Mouse (Mus musculus) heart, adult 2 months (tissue): ENCODE measurements around the gene Galntl6. TPM values are rescaled to one million over a fixed set of nuclear protein-coding genes. Genes with fewer than 3 reads are reported as not detected.

ENCODE experiments used
- DNase-seq, 2 experiments: peaks; one replicate each; pipeline ENCODE4 v3.0.0; 2021
- H3K27ac ChIP-seq: fragments of 200-600 bp; 2 replicates; pipeline ENCODE4 v1.8.1; 2022
- H3K27me3 ChIP-seq: fragments of 200-500 bp; 2 replicates; pipeline ENCODE4 v1.6.1; 2012; ENCODE audit warnings: mild to moderate bottlenecking, low read length, inconsistent platforms, mixed read lengths; ENCODE audit not compliant: control insufficient read depth, insufficient read depth
- H3K36me3 ChIP-seq: fragments of 200-500 bp; 2 replicates; pipeline ENCODE4 v1.6.1; 2012; ENCODE audit warnings: low read length, inconsistent platforms; ENCODE audit not compliant: control insufficient read depth, insufficient read depth
- H3K4me1 ChIP-seq: fragments of 200-500 bp; 2 replicates; pipeline ENCODE4 v1.6.1; 2011; ENCODE audit warnings: low read length; ENCODE audit not compliant: control insufficient read depth, insufficient read depth
- H3K4me3 ChIP-seq: fragments of 200-600 bp; 2 replicates; pipeline ENCODE4 v1.8.1; 2022
- H3K79me2 ChIP-seq: fragments of 200-500 bp; replicated peaks from 2 replicates; pipeline ENCODE4 v1.6.1; 2012; ENCODE audit warnings: mild to moderate bottlenecking, inconsistent platforms, low read length, moderate library complexity, mixed read lengths; ENCODE audit not compliant: control insufficient read depth, insufficient read depth
- H3K9ac ChIP-seq: fragments of 200-500 bp; 2 replicates; pipeline ENCODE4 v1.6.1; 2012; ENCODE audit warnings: low read depth, mild to moderate bottlenecking, control low read depth, inconsistent platforms, low read length, mixed read lengths
- CTCF ChIP-seq: fragments of 200-600 bp; IDR thresholded peaks from 2 replicates; pipeline ENCODE4 v1.8.1; 2022; ENCODE audit warnings: antibody characterized with exemption, mild to moderate bottlenecking, moderate library complexity
- EP300 ChIP-seq: fragments of 200-500 bp; IDR thresholded peaks from 2 replicates; pipeline ENCODE4 v1.6.1; 2011; ENCODE audit warnings: low read depth, low read length, control low read depth; ENCODE audit not compliant: insufficient read depth
- POLR2A ChIP-seq: fragments of 200-500 bp; IDR thresholded peaks from 2 replicates; pipeline ENCODE4 v1.6.1; 2011; ENCODE audit warnings: mild to moderate bottlenecking, low read depth, low read length, control low read depth; ENCODE audit not compliant: insufficient read depth
- WGBS: fragments of 180-500 bp; shearing (Covaris S2); methylation state at CpG from one replicate; pipeline ENCODE4 v1.1.7; 2018; 5-methylcytosine and 5-hydroxymethylcytosine counted together
- intact Hi-C: fragments of 180-260 bp; cut with DNase I; formaldehyde crosslinking; loops from one replicate; pipeline ENCODE4 v1.15.1; 2025
- long read RNA-seq: library from polyadenylated mRNA; stranded (forward); transcript quantifications from one replicate; pipeline ENCODE4 v2.0.0, GENCODE M21; 2021
- polyA plus RNA-seq: library from polyadenylated mRNA; depleted of rRNA; stranded (reverse); fragments of >200 nt; gene quantifications from 2 replicates; pipeline ENCODE4 v1.2.3, GENCODE M21; 2012; rRNA removed
- total RNA-seq, 2 experiments: library from RNA; stranded (reverse); gene quantifications; 2 replicates each; pipeline ENCODE4 v1.2.3; 2021

Galntl6 gene
- total RNA-seq (not detected), polyA plus RNA-seq (not detected in 2 replicates)
- long read RNA-seq: 0 reads

- Histone ChIP-seq H3K36me3 (no peaks in the 10 kb centered on the region), H3K27ac (no peak within 1 kb of the TSS), H3K9ac (no peak within 1 kb of the TSS), H3K4me1 (no peaks in the 10 kb centered on the region), H3K4me3 (no peak within 1 kb of the TSS), H3K27me3 (0 out of 2 replicates have a peak, but pooled peaks cover 1% of the 10 kb centered on the region), H3K79me2 (no peaks in the 10 kb centered on the region)
- intact Hi-C loops: no loop called here
- no peak for TF ChIP-seq EP300
- no peak for TF ChIP-seq CTCF
- TF ChIP-seq POLR2A: no peak
- no peak for DNase-seq
- WGBS: 1% methylated on average over 37 of the region's 37 CpGs
Measured at GRCm38 (mm10) chr8:58912196-58912839, at the start of gene Galntl6. Gene Galntl6, minus strand, starts transcription at chr8:58912640.

- WGBS: 81% methylated on average over 5 of the region's 5 CpGs
- no peak overlapping the region for H3K9ac ChIP-seq
- no peaks in the 10 kb centered on the region for H3K36me3 ChIP-seq
- intact Hi-C loops: no loop called here
- H3K27me3 ChIP-seq: no peaks in the 10 kb centered on the region
- H3K4me1 ChIP-seq: no peaks in the 10 kb centered on the region
- no peaks in the 10 kb centered on the region for H3K79me2 ChIP-seq
- no peak for TF ChIP-seq POLR2A
- TF ChIP-seq EP300: no peak
- TF ChIP-seq CTCF: no peak
- no peak for DNase-seq
- no peak overlapping the region for H3K27ac ChIP-seq
- no peak overlapping the region for H3K4me3 ChIP-seq
Measured at GRCm38 (mm10) chr8:58957195-58957739, 44.8 kb upstream of the Galntl6 start.

GRCm38 (mm10) chr8:58943773-58944172 lies 31.3 kb upstream of the Galntl6 start:
- Histone ChIP-seq H3K4me3 (no peak overlapping the region), H3K9ac (no peak overlapping the region), H3K79me2 (no peaks in the 10 kb centered on the region), H3K36me3 (no peaks in the 10 kb centered on the region), H3K27ac (no peak overlapping the region), H3K4me1 (no peaks in the 10 kb centered on the region), H3K27me3 (no peaks in the 10 kb centered on the region)
- WGBS: 65% methylated on average over 4 of the region's 4 CpGs
- intact Hi-C loops: no loop called here
- DNase-seq: no peak
- TF ChIP-seq CTCF (no peak), EP300 (no peak), POLR2A (no peak)

DNA sequence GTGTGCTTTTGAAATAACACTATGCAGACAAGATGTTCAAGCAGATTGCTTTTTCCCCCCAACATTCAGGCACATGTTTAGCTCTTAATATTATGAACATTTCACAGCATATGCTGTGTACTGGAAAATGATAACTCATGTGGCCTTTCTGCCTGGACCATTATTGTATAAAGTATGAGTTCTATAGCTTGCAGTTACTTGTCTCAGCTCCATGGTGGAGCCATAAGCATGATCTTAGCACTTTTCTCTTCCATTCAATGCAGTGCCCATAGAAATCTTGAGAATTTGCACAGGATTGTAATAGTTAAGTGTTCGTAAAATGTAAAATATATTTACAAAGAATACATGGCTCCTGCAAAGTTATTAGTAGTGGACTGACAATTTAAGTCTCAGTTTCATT lies 18.6 kb upstream of the Galntl6 start:
- TF ChIP-seq CTCF: no peak
- no peak for TF ChIP-seq EP300
- no peak for TF ChIP-seq POLR2A
- DNase-seq: no peak
- Histone ChIP-seq H3K27me3 (no peaks in the 10 kb centered on the region), H3K4me1 (no peaks in the 10 kb centered on the region), H3K36me3 (no peaks in the 10 kb centered on the region), H3K9ac (no peak overlapping the region), H3K27ac (no peak overlapping the region), H3K4me3 (no peak overlapping the region), H3K79me2 (no peaks in the 10 kb centered on the region)
- intact Hi-C loops: no loop called here
- 69% methylated on average over 1 of the region's 1 CpGs for WGBS

DNA sequence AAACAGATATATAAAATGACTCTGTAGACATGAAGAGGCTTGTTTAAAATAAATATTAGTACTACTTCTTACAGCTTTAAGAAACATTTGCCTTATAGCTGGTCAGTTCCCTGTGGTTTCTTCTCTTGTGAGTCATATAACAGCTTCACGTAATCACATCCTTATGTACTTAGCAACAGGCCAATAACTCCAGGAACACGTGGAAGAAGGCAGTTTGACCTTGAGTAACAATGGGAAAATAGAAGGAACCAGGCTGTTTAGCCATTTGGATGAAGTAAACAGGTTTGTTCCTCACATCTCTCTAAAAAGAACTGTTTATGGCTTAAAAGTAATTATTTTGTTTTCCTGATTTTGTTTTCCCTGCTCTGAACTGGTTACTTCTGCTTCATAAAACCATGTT lies 2.7 kb upstream of the Galntl6 start:
- H3K27ac ChIP-seq: no peak overlapping the region
- no peak for DNase-seq
- TF ChIP-seq EP300 (no peak), POLR2A (no peak), CTCF (no peak)
- no peaks in the 10 kb centered on the region for H3K4me1 ChIP-seq
- WGBS: 43% methylated on average over 2 of the region's 2 CpGs
- 0 out of 2 replicates have a peak, but pooled peaks cover 1% of the 10 kb centered on the region for H3K27me3 ChIP-seq
- H3K4me3 ChIP-seq: no peak overlapping the region
- H3K36me3 ChIP-seq: no peaks in the 10 kb centered on the region
- intact Hi-C loops: no loop called here
- no peaks in the 10 kb centered on the region for H3K79me2 ChIP-seq
- no peak overlapping the region for H3K9ac ChIP-seq

DNA sequence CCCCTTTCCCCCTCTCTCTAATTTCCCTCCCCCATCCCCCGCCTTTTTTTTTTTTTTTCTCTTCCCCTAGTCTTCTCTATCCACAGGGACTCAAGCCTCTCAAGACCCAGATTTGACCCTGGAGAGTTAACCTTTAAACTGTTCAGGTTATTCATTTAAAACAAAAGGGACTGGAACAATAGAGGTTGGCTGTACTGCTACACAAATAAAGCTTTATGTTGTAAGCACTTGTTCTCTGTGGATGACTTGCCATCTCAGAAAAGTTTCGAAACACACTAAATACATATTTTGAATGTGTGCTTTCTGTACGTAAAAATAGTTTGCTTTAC lies 1.2 kb upstream of the Galntl6 start:
- intact Hi-C loops: no loop called here
- H3K79me2 ChIP-seq: no peaks in the 10 kb centered on the region

More for the DNA sequence above, 1.2 kb upstream of the Galntl6 start:
- Histone ChIP-seq H3K27me3 (0 out of 2 replicates have a peak, but pooled peaks cover 1% of the 10 kb centered on the region), H3K4me1 (no peaks in the 10 kb centered on the region), H3K27ac (no peak overlapping the region), H3K36me3 (no peaks in the 10 kb centered on the region), H3K4me3 (no peak overlapping the region), H3K9ac (no peak overlapping the region)
- no peak for DNase-seq
- WGBS: 66% methylated on average over 3 of the region's 3 CpGs
- no peak for TF ChIP-seq EP300
- no peak for TF ChIP-seq CTCF
- TF ChIP-seq POLR2A: no peak
